Mouse (Mus musculus): ENCODE measurements around the gene Gtf3a. TPM values are rescaled to one million over a fixed set of nuclear protein-coding genes. Genes with fewer than 3 reads are reported as not detected.
"Not testable (repeated sequence)": the region's sequence is repeated elsewhere in the genome, so short reads cannot be mapped to it uniquely, and the experiment has no call there.

Gtf3a gene
- total and polyA plus RNA-seq, 3 experiments, result 18.4 to 19.2 (median 19.2) TPM

DNA sequence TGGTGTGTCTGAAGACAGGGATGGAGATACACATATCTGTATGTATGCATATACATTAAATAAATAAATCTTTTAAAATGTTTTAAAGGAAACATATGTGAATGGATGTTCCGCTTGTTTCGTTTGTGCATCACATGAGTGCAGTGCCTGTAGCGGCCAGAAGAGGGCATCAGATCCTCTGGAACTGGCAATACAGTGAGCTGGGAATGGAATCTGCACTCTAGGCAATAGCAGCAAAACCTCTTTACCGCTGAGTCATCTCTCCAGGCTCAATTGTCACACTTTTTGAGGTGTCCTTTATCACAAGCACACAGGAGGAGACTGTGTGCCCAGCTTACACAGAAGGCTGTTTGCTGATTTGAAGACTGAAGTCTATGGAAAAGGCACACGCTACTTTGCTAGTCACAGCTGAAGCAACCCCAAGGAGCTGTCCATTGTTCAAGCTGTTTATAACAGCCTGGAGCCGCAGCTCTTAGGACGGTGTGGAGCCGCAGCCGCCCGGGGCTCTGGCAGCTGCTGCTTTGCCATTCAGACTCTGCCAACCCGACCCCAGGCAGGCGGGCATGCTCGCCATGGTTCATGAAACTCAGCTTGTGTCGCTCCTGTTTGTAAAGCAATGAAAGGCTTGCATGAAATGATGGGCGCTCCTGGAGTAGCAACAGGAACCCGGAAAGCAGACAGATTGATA is 9.2 kb upstream of the Gtf3a start:
- no peak overlapping the region for H3K9ac ChIP-seq (ENCODE audit: low read depth, low read length)
- TF ChIP-seq POLR2A (IDR thresholded peaks at IDR 0.05; ENCODE audit: insufficient read depth, low read depth, low read length) (no peak), CTCF (IDR thresholded peaks at IDR 0.05) (peak; percentile 42), EP300 (IDR thresholded peaks at IDR 0.05; ENCODE audit: insufficient read depth, low read depth, low read length) (no peak)
- WGBS, result 81% methylated on average over 16 of the region's 16 CpGs
- H3K27me3 ChIP-seq (ENCODE audit: control insufficient read depth, insufficient read depth, low read length), result no peaks in the 10 kb centered on the region
- no peaks in the 10 kb centered on the region for H3K36me3 ChIP-seq (ENCODE audit: control insufficient read depth, insufficient read depth, low read length)
- H3K4me1 ChIP-seq (ENCODE audit: control insufficient read depth, insufficient read depth, low read length), result no peaks in the 10 kb centered on the region
- H3K4me3 ChIP-seq, result no peak overlapping the region
- no peak overlapping the region for H3K27ac ChIP-seq
- intact Hi-C loops (cut with DNase I), result no loop called here
- no peak for DNase-seq
- H3K79me2 ChIP-seq (replicated peaks; ENCODE audit: control insufficient read depth, insufficient read depth, low read length), result no peaks in the 10 kb centered on the region

DNA sequence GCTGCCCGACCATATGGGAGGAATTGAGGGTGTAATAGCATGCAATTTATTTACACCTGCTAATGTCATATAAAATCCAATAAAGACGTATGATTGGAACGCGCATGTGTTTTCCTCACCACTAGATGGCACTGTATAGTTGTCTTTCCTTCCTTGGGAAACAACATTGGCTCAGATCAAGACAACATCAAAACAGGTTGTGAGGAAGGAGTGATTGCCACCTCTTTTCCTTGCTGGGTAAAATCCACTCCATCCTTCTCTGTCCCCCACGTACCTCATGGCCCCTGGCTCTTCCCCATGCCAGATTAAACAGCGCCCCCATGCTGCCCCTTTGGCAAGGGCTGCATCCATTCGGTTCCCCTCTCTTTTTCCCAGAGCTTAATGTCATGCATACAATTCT is 8.2 kb upstream of the Gtf3a start:
- Histone ChIP-seq H3K79me2 (replicated peaks; ENCODE audit: control insufficient read depth, insufficient read depth, low read length) (no peaks in the 10 kb centered on the region), H3K9ac (ENCODE audit: low read depth, low read length) (no peak overlapping the region), H3K36me3 (ENCODE audit: control insufficient read depth, insufficient read depth, low read length) (no peaks in the 10 kb centered on the region), H3K4me1 (ENCODE audit: control insufficient read depth, insufficient read depth, low read length) (no peaks in the 10 kb centered on the region), H3K27ac (no peak overlapping the region), H3K27me3 (ENCODE audit: control insufficient read depth, insufficient read depth, low read length) (no peaks in the 10 kb centered on the region), H3K4me3 (no peak overlapping the region)
- intact Hi-C loops (cut with DNase I), result loop anchor here (1.0 to 5.0 kb wide), 4 partner anchors 42 to 379 kb away; no protein-coding TSS in a partner anchor
- TF ChIP-seq CTCF (IDR thresholded peaks at IDR 0.05), result peak; percentile 91
- TF ChIP-seq POLR2A (IDR thresholded peaks at IDR 0.05; ENCODE audit: insufficient read depth, low read depth, low read length), result no peak
- WGBS, result 19% methylated on average over 7 of the region's 7 CpGs
- DNase-seq, result no peak

GRCm38 (mm10) chr5:146941939-146942338 is 6.5 kb upstream of the Gtf3a start:
- H3K4me1 ChIP-seq (ENCODE audit: control insufficient read depth, insufficient read depth, low read length); DNase-seq; H3K36me3 ChIP-seq (ENCODE audit: control insufficient read depth, insufficient read depth, low read length); H3K27me3 ChIP-seq (ENCODE audit: control insufficient read depth, insufficient read depth, low read length); H3K4me3 ChIP-seq; H3K79me2 ChIP-seq (replicated peaks; ENCODE audit: control insufficient read depth, insufficient read depth, low read length); H3K9ac ChIP-seq (ENCODE audit: low read depth, low read length); H3K27ac ChIP-seq: not testable (repeated sequence)
- intact Hi-C loops (cut with DNase I), result loop anchor here (2.0 to 5.0 kb wide), 2 partner anchors 40 to 285 kb away; no protein-coding TSS in a partner anchor
- 37% methylated on average over 2 of the region's 2 CpGs for WGBS

- Histone ChIP-seq H3K4me1 (ENCODE audit: control insufficient read depth, insufficient read depth, low read length) (peaks cover 1% of the 10 kb centered on the region; the same call in 1 of the 2 replicates), H3K27me3 (ENCODE audit: control insufficient read depth, insufficient read depth, low read length) (no peaks in the 10 kb centered on the region), H3K79me2 (replicated peaks; ENCODE audit: control insufficient read depth, insufficient read depth, low read length) (no peaks in the 10 kb centered on the region), H3K4me3 (no peak overlapping the region), H3K27ac (no peak overlapping the region), H3K36me3 (ENCODE audit: control insufficient read depth, insufficient read depth, low read length) (no peaks in the 10 kb centered on the region), H3K9ac (ENCODE audit: low read depth, low read length) (no peak overlapping the region)
- 84% methylated on average over 15 of the region's 15 CpGs for WGBS
- no peak for DNase-seq
- intact Hi-C loops (cut with DNase I), result loop anchor here (5.0 kb wide), 1 partner anchor 39 kb away; no protein-coding TSS in a partner anchor
- TF ChIP-seq EP300 (IDR thresholded peaks at IDR 0.05; ENCODE audit: insufficient read depth, low read depth, low read length), result no peak
- no peak for TF ChIP-seq CTCF (IDR thresholded peaks at IDR 0.05)
- no peak for TF ChIP-seq POLR2A (IDR thresholded peaks at IDR 0.05; ENCODE audit: insufficient read depth, low read depth, low read length)
These were observed 5.5 kb upstream of the Gtf3a start for GRCm38 (mm10) chr5:146942965-146943364.

DNA sequence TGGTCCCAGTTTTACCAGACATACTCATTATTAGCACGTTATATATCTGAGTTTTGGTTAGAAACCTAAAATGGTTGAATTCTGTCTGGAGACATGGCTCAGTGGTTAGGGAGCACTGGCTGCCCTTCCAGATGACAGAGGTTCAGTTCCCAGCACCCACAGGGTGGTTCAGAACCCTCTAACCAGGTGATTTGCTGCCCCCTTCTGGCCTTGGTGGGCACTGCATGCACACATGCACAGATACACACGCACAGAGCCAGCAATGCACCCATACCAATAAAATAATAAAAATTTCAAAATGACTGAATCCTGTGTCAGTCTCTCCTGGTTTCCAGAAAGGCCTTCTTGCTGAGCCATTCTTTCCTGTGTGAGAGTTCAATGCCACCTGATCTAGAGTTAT is 3.9 kb upstream of the Gtf3a start:
- 92% methylated on average over 2 of the region's 2 CpGs for WGBS
- H3K9ac ChIP-seq (ENCODE audit: low read depth, low read length), result no peak overlapping the region

DNA sequence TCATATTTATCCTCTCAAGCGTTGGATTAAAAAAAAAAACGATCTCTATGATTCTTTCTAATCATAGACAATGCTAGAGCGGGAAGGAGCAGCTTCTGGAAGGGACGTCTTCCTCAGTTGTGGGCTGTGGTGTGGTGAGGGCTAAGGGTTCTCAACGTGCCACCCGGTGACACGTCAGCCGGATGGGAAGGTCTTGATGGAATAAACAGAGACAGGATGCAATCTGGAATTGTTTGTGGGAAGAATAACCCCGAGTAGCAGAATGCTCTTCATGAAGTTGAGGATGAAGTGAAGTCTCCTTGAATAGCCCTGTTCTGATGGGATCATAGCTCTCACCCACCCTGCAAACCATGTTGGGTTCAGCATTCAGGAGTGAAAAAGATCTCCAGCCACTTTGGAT is 1.8 kb upstream of the Gtf3a start:
- TF ChIP-seq EP300 (IDR thresholded peaks at IDR 0.05; ENCODE audit: insufficient read depth, low read depth, low read length) (no peak), CTCF (IDR thresholded peaks at IDR 0.05) (no peak), POLR2A (IDR thresholded peaks at IDR 0.05; ENCODE audit: insufficient read depth, low read depth, low read length) (no peak)
- DNase-seq, result no peak
- Histone ChIP-seq H3K36me3 (ENCODE audit: control insufficient read depth, insufficient read depth, low read length) (no peaks in the 10 kb centered on the region), H3K4me3 (no peak overlapping the region), H3K27ac (no peak overlapping the region; the same call in 1 of the 2 replicates), H3K4me1 (ENCODE audit: control insufficient read depth, insufficient read depth, low read length) (peaks cover 4% of the 10 kb centered on the region), H3K79me2 (replicated peaks; ENCODE audit: control insufficient read depth, insufficient read depth, low read length) (peaks cover 2% of the 10 kb centered on the region), H3K27me3 (ENCODE audit: control insufficient read depth, insufficient read depth, low read length) (no peaks in the 10 kb centered on the region), H3K9ac (ENCODE audit: low read depth, low read length) (no peak overlapping the region)
- 61% methylated on average over 9 of the region's 9 CpGs for WGBS
- intact Hi-C loops (cut with DNase I), result no loop called here

More for the DNA sequence above, 3.9 kb upstream of the Gtf3a start:
- DNase-seq, result no peak
- Histone ChIP-seq H3K4me3 (no peak overlapping the region), H3K36me3 (ENCODE audit: control insufficient read depth, insufficient read depth, low read length) (no peaks in the 10 kb centered on the region), H3K79me2 (replicated peaks; ENCODE audit: control insufficient read depth, insufficient read depth, low read length) (peaks cover 2% of the 10 kb centered on the region), H3K4me1 (ENCODE audit: control insufficient read depth, insufficient read depth, low read length) (peaks cover 4% of the 10 kb centered on the region), H3K27ac (no peak overlapping the region), H3K27me3 (ENCODE audit: control insufficient read depth, insufficient read depth, low read length) (no peaks in the 10 kb centered on the region)
- TF ChIP-seq POLR2A (IDR thresholded peaks at IDR 0.05; ENCODE audit: insufficient read depth, low read depth, low read length), result no peak
- TF ChIP-seq CTCF (IDR thresholded peaks at IDR 0.05), result peak; percentile 39
- intact Hi-C loops (cut with DNase I), result loop anchor here (5.0 kb wide), 1 partner anchor 38 kb away; no protein-coding TSS in a partner anchor

Measured in heart, adult 2 months (tissue).